Mouse (Mus musculus): Measurements from ENCODE around the gene Pmel.
"Not testable (repeated sequence)": the region's sequence is repeated elsewhere in the genome, so short reads cannot be mapped to it uniquely, and the experiment has no call there.

Pmel gene

DNA sequence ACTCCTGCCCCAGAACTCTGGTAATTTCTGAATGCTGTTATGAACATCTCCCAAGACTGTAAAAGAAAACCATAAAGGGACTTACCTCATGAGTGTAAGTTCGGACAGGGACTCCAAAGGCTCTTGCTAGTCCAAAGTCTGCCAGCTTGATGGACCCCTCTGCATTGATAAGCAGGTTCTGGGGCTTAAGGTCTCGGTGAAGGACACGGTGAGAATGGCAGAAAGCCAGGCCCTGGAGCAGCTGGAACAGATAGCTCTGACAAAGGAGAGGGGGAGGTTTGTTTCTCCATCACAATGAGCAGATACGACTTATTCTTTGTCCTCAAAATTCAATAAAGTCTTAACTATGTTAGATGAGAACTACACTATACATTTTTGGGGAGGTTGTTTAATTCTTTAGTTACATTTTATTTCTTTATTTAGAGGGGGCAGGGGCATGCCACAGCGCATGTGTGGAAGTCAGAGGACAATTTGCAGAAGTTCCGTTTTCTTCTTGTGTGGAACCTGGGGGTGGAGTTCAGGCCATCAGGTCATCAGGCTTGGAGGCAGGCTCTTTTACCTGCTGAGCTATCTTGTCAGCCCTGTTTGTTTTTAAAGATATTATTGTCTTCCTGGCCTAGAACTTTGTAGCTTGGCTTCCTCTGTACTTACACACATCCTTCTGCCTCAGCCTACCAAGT, 1.5 kb upstream of the Pmel start:
- no peak for DNase-seq (ENCODE audit: low read depth, low spot score)

- DNase-seq (ENCODE audit: low read depth, low spot score): peak; percentile 82
Measured at GRCm38 (mm10) chr10:128704491-128705316, 709 bp downstream of the Pmel start, which contains the start of gene Cdk2. Cdk2 (minus strand) TSS chr10:128705031.

- DNase-seq (ENCODE audit: low read depth, low spot score): no peak
Measured at GRCm38 (mm10) chr10:128705317-128705693, 1.3 kb downstream of the Pmel start.

- DNase-seq (ENCODE audit: low read depth, low spot score): not testable (repeated sequence)
Measured at GRCm38 (mm10) chr10:128711318-128711717, 7.3 kb downstream of the Pmel start.

DNA sequence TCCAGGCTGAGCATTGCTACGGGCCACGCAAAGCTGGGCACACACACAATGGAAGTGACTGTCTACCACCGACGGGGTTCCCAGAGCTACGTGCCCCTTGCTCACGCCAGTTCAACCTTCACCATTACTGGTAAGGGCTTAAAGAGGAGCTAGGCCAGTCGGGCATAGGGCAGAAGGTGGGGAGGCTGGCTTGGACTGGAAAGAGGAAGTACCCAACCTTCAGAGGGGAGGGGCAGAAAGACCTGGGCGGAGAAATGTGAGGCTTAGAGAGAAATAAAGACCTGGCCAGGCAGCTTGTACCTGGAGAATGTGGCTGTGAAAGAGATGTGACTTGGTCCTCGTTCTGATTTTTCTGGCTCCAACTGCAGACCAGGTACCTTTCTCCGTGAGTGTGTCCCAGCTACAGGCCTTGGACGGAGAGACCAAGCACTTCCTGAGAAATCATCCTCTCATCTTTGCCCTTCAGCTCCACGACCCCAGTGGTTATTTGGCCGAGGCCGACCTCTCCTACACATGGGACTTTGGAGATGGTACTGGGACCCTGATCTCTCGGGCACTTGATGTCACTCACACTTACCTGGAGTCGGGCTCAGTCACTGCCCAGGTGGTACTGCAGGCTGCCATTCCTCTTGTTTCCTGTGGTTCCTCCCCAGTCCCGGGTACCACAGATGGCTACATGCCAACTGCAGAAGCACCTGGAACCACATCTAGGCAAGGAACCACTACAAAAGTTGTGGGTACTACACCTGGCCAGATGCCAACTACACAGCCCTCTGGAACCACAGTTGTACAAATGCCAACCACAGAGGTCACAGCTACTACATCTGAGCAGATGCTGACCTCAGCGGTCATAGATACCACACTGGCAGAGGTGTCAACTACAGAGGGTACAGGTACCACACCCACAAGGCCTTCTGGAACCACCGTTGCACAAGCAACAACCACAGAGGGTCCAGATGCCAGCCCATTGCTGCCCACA, 11.9 kb downstream of the Pmel start:
- DNase-seq (ENCODE audit: low read depth, low spot score): no peak

DNA sequence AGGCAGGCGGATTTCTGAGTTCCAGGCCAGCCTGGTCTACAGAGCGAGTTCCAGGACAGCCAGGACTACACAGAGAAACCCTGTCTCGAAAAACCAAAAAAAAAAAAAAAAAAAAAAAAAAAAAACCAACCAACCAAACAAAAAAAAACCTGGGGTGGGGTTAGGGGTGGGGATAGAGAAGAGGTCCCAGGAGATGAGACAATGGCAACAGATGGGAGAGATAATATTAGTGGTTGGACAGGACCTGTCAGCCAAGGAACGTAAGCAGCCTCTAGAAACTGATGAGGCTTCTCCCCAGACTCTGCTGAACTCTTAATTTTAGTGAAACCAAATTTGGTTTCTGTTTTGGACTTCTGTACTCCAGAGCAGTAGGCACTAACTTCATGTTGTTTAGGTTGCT, 21.5 kb downstream of the Pmel start:
- DNase-seq (ENCODE audit: low read depth, low spot score): not testable (repeated sequence)

- DNase-seq (ENCODE audit: low read depth, low spot score): no peak
Measured at GRCm38 (mm10) chr10:128728059-128728458, 24.1 kb downstream of the Pmel start.

GRCm38 (mm10) chr10:128731002-128731433, 27.0 kb downstream of the Pmel start:
- peak; percentile 21 for DNase-seq (ENCODE audit: low read depth, low spot score)

- no peak for DNase-seq (ENCODE audit: low read depth, low spot score)
Measured at GRCm38 (mm10) chr10:128731992-128732391, 28.0 kb downstream of the Pmel start.

DNA sequence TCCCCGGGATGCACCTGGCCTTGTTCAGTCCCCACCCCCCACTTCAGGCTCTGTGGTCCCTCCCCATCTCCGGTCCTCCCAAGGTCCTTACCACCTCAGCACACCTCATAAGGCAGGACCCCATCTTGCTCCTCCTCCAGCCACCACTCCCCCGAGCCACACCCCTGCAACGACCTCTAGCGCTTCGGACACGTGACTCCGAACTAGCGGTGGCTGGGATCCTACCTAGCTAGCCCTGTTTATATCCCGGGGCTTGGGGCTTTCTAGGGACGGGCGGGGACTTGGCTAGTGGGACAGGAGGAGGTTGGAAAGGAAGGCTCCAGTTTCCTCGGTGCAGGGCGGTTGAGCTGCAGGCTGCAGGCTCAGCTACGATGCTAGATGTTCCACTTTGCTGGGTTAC, 33.4 kb downstream of the Pmel start:
- no peak for DNase-seq (ENCODE audit: low read depth, low spot score)

DNA sequence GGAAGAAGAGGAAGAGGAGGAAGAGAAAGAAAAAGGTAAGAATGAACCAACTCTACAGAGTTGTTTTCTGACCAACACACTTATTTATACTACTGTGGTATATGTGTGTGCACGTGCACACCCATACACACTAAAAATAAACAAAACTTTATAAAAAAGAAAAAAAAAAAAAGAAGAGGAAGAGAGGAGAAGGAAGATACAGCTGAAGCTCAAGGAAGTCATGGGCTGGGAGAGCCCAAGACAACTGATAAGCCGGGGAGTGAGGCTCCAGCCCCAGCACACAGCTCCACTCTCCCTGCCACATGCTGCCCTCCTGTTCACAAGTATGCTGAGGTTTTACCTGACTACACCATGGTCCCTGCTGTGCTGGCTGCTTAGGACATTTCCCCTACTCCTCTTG, 36.3 kb downstream of the Pmel start:
- DNase-seq (ENCODE audit: low read depth, low spot score): no peak

DNA sequence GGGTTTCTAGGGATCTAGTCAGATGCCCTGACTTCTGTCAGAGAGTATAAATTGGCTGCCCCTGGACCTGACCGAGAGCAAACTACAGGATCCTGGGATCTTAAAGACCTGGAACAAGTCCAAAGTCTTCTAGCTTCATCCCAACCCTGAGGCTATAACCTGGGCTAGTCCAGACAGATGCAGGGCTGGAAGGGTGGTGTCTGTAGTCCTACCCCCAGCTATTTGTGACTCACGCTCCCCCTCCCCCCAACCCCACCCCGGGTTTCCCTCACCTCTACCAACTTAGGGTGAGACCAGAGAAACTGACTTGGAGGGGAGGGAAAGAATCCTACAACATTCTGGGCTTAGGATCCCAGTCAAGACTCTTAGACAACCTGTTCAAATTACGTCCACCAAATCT, 38.6 kb downstream of the Pmel start:
- DNase-seq (ENCODE audit: low read depth, low spot score): no peak

GRCm38 (mm10) chr10:128743235-128743634, 39.2 kb downstream of the Pmel start:
- no peak for DNase-seq (ENCODE audit: low read depth, low spot score)

DNA sequence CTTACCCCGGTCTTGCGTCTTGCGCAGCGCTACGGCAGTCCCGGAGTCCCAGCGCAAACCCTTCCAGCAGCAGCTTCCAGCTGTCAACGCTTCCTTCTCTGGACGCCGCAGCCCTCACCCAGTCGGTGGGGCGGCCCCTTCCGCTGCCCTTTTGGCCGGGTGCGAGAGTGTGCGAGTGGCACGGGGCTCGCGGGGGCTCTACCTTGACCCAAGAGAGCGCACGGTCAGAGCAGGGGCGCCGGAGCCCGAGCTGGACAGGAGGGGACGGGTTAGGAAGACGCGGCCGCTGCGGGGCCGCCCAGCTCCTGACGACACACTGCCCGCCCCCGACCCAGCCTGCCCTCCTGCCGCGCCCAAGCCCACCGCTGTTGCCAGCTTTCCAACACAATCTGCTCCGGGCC, 39.8 kb downstream of the Pmel start:
- DNase-seq (ENCODE audit: low read depth, low spot score): no peak

DNA sequence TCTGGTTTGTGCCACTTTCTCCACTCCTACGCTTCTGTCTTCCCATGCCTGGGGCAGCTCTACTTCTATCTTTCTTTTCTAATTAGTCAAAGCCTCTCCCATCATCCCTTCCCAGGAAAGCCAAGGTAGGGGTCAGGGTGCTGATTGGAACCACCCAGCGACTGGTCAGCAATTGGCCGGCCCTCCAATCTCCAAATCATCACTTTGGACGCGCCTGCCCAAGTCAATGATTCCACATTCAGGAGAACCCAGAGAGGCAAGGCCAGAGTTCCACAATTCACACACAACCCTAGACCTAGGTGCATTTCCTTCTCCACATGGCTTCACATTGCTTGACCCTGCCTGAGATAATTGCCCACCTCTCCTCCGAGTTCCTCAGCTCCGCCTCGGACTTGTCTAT, 40.2 kb downstream of the Pmel start:
- DNase-seq (ENCODE audit: low read depth, low spot score): no peak

- DNase-seq (ENCODE audit: low read depth, low spot score): no peak
Measured at GRCm38 (mm10) chr10:128744680-128745601, 40.9 kb downstream of the Pmel start, which contains the start of gene Dgka. Dgka (minus strand) TSS chr10:128744855.

DNA sequence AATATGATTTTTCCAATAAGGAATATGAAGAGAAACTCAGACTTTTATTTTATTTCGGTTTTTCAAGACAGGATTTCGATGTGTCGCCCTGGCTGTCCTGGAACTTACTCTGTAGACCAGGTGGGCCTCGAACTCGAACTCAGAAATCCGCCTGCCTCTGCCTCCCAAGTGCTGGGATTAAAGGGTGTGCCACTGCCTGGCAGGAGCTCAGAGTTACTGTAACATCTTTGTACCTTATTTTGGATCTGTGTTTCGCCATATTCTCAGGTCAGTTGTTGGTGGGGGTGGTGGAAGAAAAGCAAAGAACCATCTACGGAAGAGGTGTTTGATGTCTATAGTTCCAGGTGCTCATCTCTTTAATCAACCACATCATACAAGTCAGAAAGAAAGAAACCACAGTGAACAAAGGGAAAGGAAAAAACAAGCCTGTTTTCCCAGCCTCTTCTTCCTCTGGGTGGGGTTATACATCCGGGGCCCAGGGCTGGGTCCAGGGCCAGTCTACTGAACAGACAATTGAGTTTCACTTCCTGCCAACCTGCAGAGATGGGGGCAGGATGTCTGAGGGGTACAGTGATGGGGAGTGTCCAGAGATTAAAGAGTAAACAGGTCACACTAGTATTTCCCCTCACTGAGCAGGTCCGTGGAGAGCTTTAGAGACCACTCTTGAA, 42.1 kb downstream of the Pmel start:
- no peak for DNase-seq (ENCODE audit: low read depth, low spot score)

GRCm38 (mm10) chr10:128746972-128747645, 43.1 kb downstream of the Pmel start:
- no peak for DNase-seq (ENCODE audit: low read depth, low spot score)

DNA sequence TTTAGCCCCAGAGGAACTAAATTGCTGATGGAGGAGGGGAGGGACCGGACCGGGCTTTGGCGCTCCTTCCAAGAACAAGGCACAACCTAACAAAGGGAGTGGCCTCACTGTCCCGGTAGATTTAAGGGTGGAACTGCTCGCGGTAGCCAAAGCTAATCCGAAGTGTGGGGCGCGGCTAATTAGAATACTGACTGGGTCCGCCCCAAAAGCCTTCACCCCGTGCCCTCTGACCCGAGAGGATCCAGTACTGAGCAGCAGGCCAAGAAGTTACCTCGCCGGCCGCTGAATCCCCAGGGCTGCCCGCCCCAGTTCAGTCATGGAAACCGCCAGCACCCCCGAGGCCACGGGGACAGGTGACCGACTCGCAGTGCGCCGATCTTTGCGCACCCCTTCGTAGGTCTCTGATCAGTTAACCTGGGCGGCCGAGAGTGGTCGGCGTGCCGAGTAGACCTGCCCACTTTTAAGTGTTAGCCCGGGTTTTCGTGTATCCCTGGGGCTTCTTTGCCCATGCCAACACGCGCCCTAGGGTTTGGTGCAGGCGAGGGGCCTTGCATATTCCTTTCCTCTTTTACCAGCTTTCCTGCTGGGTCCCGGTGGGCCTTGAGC, 43.8 kb downstream of the Pmel start, which contains the start of gene Pym1:
TSS of gene Pym1 (plus strand) at position 244 of the 606 bp plus-strand sequence.
- peak; percentile 72 for DNase-seq (ENCODE audit: low read depth, low spot score)
